ENCODE assay signal across 24 mouse cellular contexts in genomic region chr10:50625874-50626273, GRCm38 (mm10).
"Had no signal": no experiment of that assay in that cellular context is flagged by ENCODE, and none has a peak within 500 bp of the region (broad histone marks: within the 10 kb centered on the region; RNA-seq: fewer than 3 reads in every experiment).

No protein-coding gene starts in this region.

- H3K9ac ChIP-seq: liver, postnatal 0 days; lung, embryonic 15.5 days; midbrain, embryonic 13.5 days; neural tube, embryonic 13.5 days; neural tube, embryonic 15.5 days; stomach, embryonic 15.5 days had no signal

- H3K9me3 ChIP-seq: lung, embryonic 15.5 days; stomach, embryonic 15.5 days had no signal

- H3K4me3 ChIP-seq: lung, embryonic 15.5 days; megakaryocyte, embryonic 14.5 days; midbrain, embryonic 13.5 days; myocyte; neural tube, embryonic 13.5 days; neural tube, embryonic 15.5 days; stomach, embryonic 15.5 days had no signal

- DNase-seq: liver, postnatal 0 days; lung, adult 2 months; lung, postnatal 14 days; lung, postnatal 36 days; retina, postnatal 1 day; right cerebral cortex, adult 18-20 months; right cerebral cortex, postnatal 25 days; right cerebral cortex, postnatal 4 days; spleen, adult 18-20 months; thymus, adult 2 months; thymus, postnatal 25 days; thymus, postnatal 4 days had no signal

- H3K4me2 ChIP-seq: lung, embryonic 15.5 days; midbrain, embryonic 11.5 days; midbrain, embryonic 13.5 days; neural tube, embryonic 13.5 days; neural tube, embryonic 15.5 days; stomach, embryonic 15.5 days had no signal

- H3K27me3 ChIP-seq: lung, embryonic 15.5 days; megakaryocyte, embryonic 14.5 days; midbrain, embryonic 13.5 days; neural tube, embryonic 13.5 days; neural tube, embryonic 15.5 days; stomach, embryonic 15.5 days had no signal

- H3K27ac ChIP-seq: lung, embryonic 15.5 days; macrophage; midbrain, embryonic 13.5 days; neural tube, embryonic 13.5 days; neural tube, embryonic 15.5 days; stomach, embryonic 15.5 days; stomach, postnatal 0 days had no signal

- H3K4me1 ChIP-seq: lung, embryonic 15.5 days; megakaryocyte, embryonic 14.5 days; midbrain, embryonic 13.5 days; neural tube, embryonic 13.5 days; neural tube, embryonic 15.5 days; stomach, embryonic 15.5 days had no signal

- ATAC-seq: liver, postnatal 0 days; lung, postnatal 0 days; midbrain, embryonic 13.5 days; midbrain, embryonic 16.5 days had no signal
